Mouse (Mus musculus): Measurements from ENCODE around the gene Cnnm2.
"Not testable (repeated sequence)": the region's sequence is repeated elsewhere in the genome, so short reads cannot be mapped to it uniquely, and the experiment has no call there.

Gene Cnnm2

DNA sequence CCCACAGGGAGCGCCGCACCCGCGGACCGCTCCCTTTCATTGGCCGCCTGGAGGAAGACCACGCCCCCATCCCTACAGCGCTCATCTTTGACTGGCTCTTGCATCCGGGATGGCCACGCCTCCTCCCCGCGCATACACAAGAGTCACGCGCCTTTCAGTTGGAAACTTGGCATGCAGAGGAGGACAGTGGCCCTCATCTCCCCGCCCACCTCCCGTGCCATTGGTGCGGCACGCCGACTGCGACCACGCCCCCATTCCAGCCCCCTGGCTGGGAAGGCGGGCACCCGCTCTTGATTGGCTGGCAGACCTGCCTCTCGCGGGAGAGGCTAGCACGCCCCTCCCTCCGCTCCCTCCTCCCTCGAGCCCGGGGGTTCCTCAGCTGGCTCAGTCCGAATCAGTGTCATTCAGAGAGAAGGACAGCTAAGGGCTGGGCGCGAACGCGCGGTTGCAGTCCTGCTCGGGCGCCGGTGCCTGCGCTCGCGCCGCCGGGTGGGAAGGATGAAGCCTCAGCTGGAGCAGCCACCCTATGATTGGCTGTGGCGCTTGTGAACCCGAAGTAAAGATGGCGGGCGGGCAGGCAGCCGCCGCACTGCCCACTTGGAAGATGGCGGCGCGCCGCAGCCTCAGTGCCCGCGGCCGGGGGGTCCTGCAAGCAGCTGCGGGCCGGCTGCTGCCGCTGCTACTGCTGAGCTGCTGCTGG is at the start of gene Cnnm2:
Cnnm2 (plus strand) TSS at position 350 of the 700 bp plus-strand sequence.
- peak; percentile 100 for DNase-seq

DNA sequence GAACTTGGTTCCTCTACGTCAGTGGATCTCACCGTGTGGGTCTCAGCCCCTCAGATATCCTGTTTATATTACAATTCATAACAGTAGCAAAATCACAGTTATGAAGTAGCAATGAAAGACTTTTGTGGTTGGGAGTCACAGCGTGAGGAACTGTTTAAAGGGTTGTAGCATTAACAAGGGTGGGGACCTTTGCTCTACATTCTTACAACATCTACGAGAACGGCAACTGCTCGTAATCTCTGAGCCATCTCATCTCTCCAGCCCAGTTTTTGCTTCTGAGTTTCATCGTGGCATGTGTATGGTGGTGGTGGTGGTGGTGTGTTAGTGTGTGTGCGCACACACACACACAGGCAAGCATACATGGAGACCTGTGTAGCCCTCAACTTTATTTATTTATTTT is 47.2 kb upstream of the Cnnm2 start:
- DNase-seq, result no peak

DNA sequence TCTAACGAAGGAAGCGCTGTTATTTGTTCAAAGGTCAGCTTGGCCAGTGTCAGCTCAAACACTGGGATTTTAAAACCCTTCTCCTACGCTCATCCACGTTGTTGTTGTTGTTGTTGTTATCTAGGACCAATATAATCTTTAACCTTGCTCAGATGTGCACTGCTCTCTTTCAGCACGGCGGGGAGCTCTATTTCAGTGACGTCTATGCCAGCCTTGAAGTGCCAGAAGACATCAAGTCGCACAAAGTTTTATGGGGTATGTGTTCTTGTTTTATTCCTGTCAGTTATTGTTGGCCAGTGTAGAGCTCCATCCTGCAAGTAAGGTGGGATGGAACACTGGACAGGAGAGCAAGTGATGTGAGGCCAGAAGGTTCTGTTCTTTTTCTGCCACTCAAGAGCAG is 46.4 kb upstream of the Cnnm2 start:
- DNase-seq, result no peak

DNA sequence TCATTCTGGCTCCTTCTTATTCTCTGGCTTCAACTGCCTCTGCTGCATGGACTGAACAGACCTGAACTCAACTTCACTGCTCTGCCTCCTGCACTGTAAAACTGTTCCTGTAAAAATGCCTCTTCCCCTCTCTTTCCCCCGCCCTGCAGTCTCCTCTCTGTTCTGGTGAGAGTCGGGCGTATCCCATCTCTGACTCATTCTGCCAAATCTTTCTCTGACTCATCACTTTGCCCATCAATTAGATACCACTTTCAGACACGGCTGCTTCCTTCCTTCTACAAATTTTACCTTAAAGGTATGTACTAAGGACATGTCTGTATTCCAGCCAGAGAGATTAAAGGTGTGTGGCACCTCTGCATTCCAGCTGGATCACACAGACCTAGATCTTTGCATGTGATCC is 43.2 kb upstream of the Cnnm2 start:
- no peak for DNase-seq

DNA sequence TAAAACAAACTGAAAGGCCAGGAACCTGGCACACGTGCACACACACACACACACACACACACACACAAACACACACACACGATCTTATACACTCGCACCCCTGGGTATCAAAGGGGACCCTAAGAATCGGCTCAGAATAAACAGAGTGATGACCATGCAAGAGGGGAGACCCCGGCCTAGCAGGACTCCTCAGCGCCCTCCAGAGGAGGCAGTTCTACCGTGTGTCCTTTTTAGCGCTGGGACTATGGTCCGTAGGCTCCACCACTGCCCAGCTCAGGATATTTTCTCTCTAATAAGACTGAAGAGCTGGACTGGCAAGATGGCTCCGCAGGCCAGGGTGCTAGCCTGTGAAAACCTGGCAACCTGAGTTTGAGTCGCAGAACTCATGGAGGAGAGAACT is 37.0 kb upstream of the Cnnm2 start:
- DNase-seq, result no peak

DNA sequence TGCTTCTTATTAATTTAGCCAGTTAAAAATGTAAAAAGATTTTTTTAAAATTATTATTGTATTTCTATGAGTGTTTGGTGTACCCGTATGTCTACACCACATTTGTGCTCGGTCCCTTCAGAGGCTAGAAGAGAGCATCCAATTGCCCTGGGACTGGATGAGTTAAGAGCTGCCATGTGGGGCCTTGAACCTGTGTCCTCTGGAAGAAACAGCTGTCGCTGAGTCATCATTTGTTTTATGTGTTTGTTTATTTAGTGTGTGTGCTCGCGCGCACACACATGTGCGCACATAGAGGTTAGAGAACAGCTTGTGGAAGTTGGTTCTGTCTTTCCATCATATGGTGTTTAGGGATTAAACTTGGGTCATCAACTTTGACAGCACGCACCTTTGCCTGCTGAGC is 35.3 kb upstream of the Cnnm2 start:
- DNase-seq, result no peak

DNA sequence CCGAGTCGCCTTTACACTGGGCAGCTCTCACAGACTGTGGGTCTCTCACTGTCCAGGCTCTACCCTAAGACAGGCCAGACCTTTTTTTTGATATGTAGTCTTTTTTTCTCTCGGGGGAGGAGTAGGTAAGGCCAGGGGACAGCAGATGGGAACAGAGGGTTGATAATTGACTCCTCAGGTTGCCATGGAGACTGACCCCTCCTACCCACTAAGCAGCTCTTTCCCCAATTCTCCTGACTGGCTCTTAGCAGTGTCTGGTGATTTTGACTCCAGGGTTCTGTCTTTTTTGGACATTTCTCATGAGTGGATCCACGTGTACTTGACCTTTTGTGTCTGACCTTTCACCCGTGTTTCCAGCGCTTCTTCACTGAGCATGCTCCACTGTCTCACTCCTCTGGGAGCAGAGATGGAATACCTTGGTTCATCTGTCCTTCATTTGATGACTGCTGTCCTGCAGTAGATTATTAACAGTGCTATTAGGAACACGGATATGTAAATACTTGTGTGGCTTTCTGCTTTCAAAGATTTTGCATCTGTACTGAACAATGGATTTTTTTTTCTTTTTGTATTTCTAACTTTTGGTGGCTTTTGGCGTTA is 34.2 kb upstream of the Cnnm2 start:
- peak; percentile 45 for DNase-seq

DNA sequence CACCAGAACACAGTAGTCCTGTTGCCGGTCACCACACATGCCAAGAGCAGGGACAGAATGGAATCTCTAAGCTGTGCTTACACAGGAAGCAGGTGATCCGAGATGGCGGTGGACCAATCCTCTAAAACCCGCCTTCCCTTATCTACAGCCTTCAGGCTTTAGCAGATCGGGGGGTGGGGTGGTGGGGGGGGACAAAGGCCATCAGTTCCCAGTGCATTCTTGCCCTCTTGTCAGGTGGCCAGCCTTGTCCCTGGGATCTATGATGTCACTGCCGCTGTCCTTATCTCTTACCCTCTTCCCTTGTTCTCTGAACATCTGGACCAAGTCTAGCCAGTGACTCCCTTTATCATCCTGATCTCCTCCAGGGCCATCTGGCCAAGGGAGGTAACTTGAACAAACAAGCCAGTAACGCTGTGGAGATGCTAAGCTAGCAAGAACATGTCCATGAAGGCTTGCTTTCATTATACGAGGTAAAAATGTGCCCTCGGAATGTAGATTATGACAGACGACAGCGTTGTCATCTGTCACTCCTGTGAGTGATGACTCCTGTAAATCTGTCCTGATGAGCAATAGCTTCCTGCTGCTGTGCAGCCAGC is 33.4 kb upstream of the Cnnm2 start:
- no peak for DNase-seq

DNA sequence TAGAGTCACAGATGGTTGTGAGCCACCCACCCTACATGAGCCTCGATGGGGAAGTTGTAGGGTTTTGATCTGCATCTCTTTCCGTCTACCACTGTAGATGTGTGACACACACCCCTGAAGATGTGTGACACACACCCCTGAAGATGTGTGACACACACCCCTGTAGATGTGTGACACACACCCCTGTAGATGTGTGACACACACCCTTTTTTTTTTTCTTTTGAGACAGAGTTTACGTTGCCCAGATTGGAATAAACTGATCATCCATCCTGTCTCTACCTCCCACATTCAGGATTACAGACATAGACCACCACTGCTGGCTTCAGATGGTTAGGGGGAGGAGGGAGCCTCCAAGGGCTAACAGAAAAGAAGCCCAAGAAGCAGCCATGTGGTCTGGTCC is 32.5 kb upstream of the Cnnm2 start:
- DNase-seq, result no peak

DNA sequence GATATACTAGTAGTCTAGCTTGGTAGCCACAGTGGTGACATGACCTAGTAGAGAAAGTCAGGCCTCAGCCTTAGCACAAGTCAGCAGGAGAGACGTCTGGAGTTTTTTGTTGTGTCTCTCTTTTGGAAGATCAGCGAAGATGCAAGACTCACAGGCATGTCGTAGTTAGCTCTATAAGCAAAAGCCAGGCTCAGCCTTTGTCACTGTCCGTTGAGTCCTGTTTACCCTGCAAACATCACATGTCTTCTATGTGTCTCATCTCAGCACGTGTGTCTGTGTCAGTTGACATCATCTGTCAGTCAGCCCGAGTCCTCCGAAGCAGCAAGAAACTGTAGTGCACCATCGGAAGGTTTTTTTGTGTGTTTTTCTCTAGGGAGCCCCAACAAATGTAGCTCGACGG is 30.0 kb upstream of the Cnnm2 start:
- DNase-seq, result no peak

DNA sequence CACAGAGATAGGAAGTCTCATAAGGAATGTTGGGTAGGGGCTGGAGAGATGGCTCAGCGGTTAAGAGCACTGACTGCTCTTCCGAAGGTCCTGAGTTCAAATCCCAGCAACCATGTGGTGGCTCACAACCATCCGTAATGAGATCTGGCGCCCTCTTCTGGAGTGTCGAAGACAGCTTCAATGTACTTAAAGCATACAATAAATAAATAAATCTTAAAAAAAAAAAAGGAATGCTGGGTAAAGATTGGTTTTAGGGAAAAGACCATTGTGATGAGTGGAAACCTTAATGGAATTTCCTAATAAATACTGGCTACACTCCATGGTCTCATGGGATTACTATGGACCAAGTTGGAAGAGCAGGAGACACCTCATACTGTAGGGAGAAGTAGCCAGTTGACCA is 28.7 kb upstream of the Cnnm2 start:
- not testable (repeated sequence) for DNase-seq

DNA sequence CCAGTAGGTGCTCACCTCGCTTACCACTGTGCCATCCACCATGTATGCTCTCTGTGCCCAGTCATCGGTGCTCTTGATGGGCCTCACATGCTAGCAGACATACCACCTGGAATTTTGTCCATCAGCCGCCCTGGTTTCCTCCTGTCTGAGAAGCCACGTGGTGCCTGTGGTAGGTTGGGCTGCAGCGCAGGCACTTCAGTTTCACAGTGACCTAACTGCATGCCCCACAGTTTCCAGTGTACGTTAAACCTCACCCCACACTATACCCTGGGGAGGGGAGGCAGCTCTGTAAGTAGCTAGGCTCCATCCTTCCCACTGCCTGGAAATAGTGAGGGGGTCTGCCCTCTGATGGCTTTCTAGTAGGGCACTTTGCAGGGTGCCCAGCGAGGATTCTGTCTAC is 27.8 kb upstream of the Cnnm2 start:
- DNase-seq, result no peak

DNA sequence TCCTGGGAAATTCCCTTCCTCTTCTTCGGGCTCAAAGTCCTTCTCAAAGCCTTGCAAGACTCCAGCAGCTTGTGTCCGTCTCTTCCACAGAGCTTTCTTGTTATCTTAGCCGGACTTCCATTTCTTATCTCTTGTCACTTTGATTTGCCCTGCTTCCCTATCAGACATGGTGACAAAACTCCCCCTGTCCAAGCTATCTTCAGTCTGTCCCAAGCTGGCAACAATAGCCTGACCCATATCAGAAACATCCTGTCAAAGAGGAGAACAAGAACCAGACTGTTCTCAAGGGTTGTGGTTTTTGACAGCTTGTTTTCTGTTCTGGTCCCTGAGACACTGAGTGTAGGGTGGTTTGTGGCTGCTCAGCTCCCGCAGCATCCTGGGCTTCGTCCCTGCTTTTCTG is 26.2 kb upstream of the Cnnm2 start:
- DNase-seq, result no peak

DNA sequence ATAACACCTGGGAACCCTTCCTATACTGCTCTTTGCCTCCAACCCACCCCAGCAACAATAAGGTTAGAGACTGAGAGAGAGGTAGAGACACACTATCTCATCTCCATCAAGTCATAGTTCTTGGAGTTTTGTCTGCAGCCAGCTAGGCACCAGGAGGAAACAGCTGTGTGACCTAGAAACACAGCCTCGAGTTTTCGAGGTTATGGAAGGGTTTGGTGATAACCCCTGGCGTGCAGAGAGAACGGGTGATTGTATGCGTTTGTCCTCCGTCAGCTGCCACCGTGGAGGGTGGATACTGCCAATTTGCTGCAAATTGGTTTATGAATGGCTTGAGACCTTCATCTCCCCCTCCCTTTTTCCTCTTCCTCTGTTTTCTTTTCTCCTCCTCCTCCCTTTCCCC is 24.3 kb upstream of the Cnnm2 start:
- no peak for DNase-seq

DNA sequence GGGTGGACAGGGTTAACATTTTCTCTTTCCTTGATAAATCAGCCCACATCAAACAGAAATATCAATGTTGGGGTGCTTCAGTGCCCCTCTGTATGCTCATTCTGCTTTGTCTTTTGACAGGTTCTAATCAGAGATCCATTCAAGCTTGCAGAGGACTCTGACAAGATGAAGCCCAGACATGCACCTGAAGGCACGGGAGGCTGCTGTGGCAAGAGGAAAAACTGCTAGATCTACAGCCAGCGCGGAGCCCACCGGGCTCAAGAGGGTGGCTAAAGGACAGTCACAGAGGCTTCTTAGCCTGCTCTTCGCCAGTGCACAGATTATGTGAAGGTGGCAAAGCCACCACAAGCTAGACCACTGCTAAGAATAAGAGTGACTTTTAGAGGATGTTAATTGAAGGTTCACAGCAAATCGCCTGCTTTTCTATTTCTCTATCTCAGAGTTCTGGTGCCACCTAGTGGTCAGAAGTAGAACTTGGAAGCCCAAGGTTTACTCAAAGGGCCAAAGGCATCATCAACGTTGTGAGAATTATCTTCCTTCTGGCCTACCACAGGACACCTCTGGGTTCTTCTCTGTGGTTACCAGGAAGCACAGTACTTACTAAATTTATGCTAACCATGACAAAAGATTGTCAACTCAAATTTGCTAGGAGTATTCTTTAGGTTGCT is 20.9 kb upstream of the Cnnm2 start:
- peak; percentile 62 for DNase-seq

DNA sequence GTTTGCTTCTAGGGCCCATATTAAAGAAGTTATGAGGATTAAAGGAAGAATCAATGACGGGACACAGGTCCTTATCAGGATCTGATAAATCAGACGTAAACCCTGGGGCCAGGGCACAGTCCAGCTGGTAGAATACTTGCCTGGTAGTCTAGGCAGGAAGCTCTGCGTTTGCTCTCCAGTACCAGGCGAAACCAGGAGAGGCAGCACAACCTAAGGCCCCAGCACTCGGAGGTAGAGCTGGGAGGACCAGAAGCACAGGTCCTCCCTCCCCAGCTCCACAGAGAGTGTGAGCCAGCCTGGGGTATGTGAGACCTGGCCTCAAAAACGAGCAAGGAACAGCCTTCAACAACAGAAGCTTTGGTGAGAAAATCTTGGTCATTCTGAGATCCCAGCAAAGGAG is 19.8 kb upstream of the Cnnm2 start:
- DNase-seq, result no peak

DNA sequence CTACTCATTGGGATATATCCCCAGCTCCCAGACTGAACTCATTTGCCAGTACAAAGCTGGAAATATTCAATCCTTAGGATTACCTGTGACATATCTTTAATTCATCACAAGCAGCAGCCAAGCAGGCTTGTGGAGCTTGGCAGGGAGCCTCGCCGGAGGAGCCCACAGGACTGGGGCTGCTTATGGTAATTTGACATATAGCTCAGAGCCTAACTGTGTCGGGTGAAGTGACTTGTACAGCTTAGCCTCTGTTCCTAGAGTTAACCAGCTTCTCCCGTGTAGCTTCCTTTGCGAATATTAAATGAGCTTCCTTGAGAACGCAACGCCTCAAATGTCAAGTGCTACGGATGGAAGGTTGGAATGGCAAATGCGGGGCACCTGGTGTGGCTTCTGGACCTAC is 16.7 kb upstream of the Cnnm2 start:
- no peak for DNase-seq

DNA sequence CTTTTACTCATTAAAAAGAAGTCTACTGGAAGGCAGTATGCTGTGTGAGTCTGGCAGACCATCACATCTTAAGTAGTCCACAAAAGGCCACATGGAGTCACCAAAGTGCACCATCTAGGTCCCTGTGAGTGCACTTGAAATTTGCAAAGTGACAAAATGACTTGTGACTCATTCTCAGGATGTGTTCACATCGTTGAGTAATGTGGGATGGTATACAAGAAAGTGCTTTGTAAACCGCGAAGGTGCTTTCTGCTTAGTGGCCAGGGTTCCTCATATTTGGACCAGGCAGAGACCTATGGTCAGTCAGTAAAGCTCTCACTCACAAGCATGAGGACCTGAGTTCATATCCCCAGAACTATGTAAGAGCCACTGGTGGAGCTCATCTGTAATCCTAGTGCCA is 13.6 kb upstream of the Cnnm2 start:
- DNase-seq, result no peak

DNA sequence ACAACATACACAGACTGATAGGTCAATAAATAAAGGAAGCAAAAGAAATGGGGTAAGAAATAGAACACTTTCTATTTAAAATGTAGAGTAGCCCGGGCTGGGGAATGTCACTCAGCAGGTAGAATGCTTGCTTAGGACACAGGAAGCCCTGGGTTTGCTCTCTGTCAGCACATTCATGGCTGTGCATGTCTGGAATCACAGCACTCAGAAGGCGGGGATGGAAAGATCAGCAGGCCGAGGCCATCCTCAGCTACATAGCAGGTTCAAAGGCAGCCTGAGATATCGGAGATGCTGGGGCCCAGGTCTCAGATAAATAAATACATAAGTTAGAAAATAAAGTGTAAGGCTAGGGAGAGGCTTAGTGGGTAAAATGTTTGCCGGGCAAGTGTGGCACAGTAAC is 9.2 kb upstream of the Cnnm2 start:
- no peak for DNase-seq

DNA sequence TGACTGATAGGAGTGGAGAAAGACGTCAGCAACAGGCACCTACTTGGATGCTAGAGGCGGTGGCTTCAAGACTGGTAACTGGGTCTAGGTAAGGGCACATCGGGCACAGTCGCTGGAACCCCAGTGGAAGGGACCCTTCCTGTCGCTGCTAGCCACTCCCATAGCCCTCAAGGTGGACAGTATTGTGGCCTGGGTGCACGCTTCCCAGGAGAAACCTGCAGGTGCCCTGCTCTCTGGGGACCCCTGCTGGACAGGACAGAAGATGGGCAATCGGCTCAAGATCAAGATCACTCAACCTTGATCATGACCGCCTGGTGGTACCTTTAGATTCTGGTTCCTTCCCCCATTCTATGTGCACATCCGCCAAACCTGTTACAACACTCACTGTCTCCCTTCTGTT is 6.3 kb upstream of the Cnnm2 start:
- DNase-seq, result peak; percentile 64

DNA sequence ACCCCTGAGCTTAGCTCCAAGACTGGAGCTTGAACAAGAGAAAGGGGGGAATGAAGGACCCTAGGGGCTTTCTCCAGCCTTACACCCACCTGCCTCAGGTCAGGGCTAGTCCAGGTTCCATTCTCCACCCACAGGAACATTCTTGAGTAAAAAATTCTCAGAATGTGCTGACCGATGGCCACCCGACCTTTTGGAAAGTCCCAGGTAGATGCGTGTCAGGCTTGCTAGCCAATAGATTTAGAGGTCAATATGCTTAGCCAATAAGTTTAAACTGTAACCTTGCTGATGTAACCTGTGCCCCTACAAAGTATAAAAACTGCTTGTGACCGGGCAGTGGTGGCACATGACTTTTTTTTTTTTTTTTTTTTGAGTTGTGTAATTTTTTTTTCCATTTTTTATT is 5.2 kb upstream of the Cnnm2 start:
- DNase-seq, result no peak

DNA sequence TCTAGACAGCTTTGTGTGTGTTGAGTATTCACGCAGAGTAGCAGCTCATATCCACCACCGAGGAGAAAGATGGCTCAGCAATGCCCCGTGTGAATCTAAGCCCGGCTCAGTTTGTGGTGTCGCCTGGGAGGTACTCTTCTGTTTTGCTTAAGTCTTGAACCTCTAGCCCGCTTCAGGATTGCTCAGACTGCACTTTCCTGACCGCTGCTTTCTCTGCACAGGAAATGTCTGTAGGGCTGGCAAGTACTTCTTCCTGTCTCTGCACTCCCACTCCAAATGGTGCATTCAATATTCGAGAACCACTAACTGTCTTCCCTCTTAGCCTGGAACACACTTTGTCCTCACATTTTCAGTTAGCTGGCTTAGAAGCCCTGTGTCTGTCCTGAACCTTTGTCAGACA is 2.3 kb upstream of the Cnnm2 start:
- no peak for DNase-seq

DNA sequence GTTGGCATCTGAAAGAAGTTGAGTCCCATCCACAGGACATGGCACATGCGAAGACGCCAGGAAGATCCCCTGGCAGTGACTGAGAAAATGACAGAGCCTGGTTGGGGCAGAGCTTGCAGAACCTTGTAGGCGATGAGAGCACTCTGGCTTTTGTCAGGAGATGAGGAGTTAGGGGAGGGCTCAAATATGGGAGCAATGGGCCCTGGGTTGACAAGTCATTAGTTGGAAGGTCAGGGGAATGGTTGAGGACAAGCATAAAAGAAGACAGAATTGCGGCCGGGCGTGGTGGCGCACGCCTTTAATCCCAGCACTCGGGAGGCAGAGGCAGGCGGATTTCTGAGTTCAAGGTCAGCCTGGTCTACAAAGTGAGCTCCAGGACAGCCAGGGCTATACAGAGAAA is 1.5 kb upstream of the Cnnm2 start:
- not testable (repeated sequence) for DNase-seq

All from kidney, adult 18-20 months (tissue).